Mouse (Mus musculus) liver, embryonic 11.5 days (tissue): ENCODE measurements around the gene Sipa1l1. TPM values are rescaled to one million over a fixed set of nuclear protein-coding genes. Genes with fewer than 3 reads are reported as not detected.

ENCODE experiments used
- ATAC-seq: fragments of 200-750 bp; cut with Nextera tagmentation; replicated peaks from 2 replicates; pipeline ENCODE4 v1.8.0; 2017; ENCODE audit warnings: moderate number of reproducible peaks, mild to moderate bottlenecking, moderate TSS enrichment, moderate library complexity; ENCODE audit not compliant: low FRiP score
- DNase-seq: peaks from one replicate; pipeline ENCODE4 v3.0.0-alpha.2; 2017; ENCODE audit warnings: low spot score
- H3K27ac ChIP-seq: fragments of 300-500 bp; sonication (generic); 2 replicates; pipeline ENCODE4 v1.5.1; 2014; ENCODE audit warnings: mild to moderate bottlenecking, low read depth, low read length, control low read depth
- H3K27me3 ChIP-seq: fragments of 300-500 bp; sonication (generic); replicated peaks from 2 replicates; pipeline ENCODE4 v1.6.1; 2014; ENCODE audit warnings: low read length, mixed read lengths; ENCODE audit not compliant: control insufficient read depth, insufficient read depth
- H3K36me3 ChIP-seq: fragments of 300-500 bp; sonication (generic); 2 replicates; pipeline ENCODE4 v1.6.1; 2014; ENCODE audit warnings: mild to moderate bottlenecking, low read length, moderate library complexity, mixed read lengths; ENCODE audit not compliant: control insufficient read depth, insufficient read depth
- H3K4me1 ChIP-seq: fragments of 300-500 bp; sonication (generic); replicated peaks from 2 replicates; pipeline ENCODE4 v1.6.1; 2014; ENCODE audit warnings: low read length, mixed read lengths; ENCODE audit not compliant: control insufficient read depth, insufficient read depth
- H3K4me2 ChIP-seq: fragments of 300-500 bp; sonication (generic); 2 replicates; pipeline ENCODE4 v1.6.1; 2014; ENCODE audit warnings: mild to moderate bottlenecking, control low read depth, moderate library complexity
- H3K4me3 ChIP-seq: fragments of 300-500 bp; sonication (generic); 2 replicates; pipeline ENCODE4 v1.5.1; 2014; ENCODE audit warnings: low read depth, low read length, control low read depth
- H3K9ac ChIP-seq: fragments of 300-500 bp; sonication (generic); 2 replicates; pipeline ENCODE4 v1.6.1; 2014; ENCODE audit warnings: low read depth, low read length, control low read depth
- H3K9me3 ChIP-seq: fragments of 300-500 bp; sonication (generic); 2 replicates; pipeline ENCODE4 v1.6.1; 2016; ENCODE audit warnings: low read length, inconsistent platforms, mixed read lengths; ENCODE audit not compliant: control insufficient read depth
- WGBS: fragments of 180-500 bp; shearing (Covaris S2); extraction: QIAGEN DNeasy Blood & Tissue Kit; methylation state at CpG from one replicate; pipeline ENCODE4 v1.1.7; 2014; 5-methylcytosine and 5-hydroxymethylcytosine counted together
- polyA plus RNA-seq: library from polyadenylated mRNA; unstranded; fragments of >200 nt; fragmentation: Nextera tagmentation; extraction: Ambion mirVana; gene quantifications from 2 replicates; pipeline ENCODE4 v1.2.1, GENCODE M21; 2014

Sipa1l1 gene
- polyA plus RNA-seq, 1 experiment from 2014 or later = 21.1 TPM

DNA sequence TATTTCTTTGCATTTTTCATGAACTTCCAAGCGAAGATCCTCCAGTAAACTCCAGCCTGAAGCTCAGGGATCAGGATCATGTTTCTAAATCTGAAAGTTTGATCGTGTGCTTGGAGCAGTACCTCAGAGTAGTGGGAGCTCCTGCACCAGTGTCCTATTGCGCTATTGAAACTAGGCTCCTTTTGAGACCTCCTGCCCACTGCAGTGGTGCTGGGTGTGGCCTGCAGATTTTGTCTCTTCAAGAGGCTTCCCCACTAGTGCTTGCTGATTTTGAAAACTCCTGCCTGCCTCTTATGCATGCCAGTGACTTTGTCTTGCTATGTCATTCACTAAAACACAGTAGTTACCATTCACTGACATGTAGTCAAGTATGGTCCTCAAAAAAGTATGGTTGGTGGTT is 213.8 kb downstream of the Sipa1l1 start:
- Histone ChIP-seq H3K27me3 (no peaks in the 10 kb centered on the region), H3K36me3 (peaks cover 2% of the 10 kb centered on the region), H3K27ac (no peak overlapping the region), H3K4me2 (no peak overlapping the region), H3K9me3 (no peaks in the 10 kb centered on the region), H3K4me3 (no peak overlapping the region), H3K4me1 (no peaks in the 10 kb centered on the region), H3K9ac (no peak overlapping the region)
- WGBS = 79% methylated on average over 3 of the region's 3 CpGs
- ATAC-seq (no peak), DNase-seq (no peak)

DNA sequence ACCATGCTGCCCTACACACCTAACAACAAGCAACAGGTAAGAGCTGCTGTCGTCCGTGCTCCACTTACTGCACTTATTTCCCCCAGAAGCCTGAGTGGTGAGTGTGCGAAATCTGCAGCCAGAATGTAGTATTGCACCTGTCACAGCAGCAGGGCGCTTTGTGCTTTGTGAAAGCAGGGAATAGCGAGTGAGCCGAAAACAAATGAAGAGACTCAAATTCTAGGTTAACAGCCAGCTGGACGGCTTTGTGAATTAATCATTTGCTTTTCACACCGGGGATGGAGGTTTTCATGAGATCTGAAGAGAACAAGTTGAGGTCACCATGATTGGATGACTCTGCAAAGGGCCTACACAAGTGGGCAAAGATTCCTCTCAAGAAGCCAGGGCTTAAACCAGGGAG is 215.6 kb downstream of the Sipa1l1 start:
- DNase-seq (no peak), ATAC-seq (no peak)
- H3K36me3 ChIP-seq = peaks cover 2% of the 10 kb centered on the region
- no peak overlapping the region for H3K9ac ChIP-seq
- no peaks in the 10 kb centered on the region for H3K4me1 ChIP-seq
- H3K27ac ChIP-seq = no peak overlapping the region
- H3K9me3 ChIP-seq = no peaks in the 10 kb centered on the region
- 89% methylated on average over 8 of the region's 8 CpGs for WGBS
- H3K4me2 ChIP-seq = no peak overlapping the region
- H3K27me3 ChIP-seq = no peaks in the 10 kb centered on the region
- H3K4me3 ChIP-seq = no peak overlapping the region

DNA sequence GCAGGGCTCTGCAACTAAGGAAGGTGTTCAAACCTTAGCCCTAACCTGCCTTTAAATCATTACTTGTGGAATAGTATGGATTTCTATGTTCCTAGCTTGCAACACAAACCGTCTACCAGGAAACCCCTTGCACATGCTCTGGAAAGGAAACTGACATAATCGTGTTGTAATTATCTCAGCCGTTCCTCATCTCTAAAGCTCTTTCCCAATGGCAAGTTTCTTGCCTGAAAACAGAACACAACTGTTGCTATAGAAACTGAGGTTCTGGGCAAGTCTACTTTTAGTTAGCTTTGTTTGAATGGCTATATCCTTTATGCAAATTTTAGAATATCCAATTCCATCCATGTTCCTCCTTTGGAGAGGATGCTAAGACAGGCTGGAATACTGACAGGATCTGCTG is 217.9 kb downstream of the Sipa1l1 start:
- H3K27ac ChIP-seq = no peak overlapping the region
- H3K27me3 ChIP-seq = no peaks in the 10 kb centered on the region
- 79% methylated on average over 3 of the region's 3 CpGs for WGBS
- no peak overlapping the region for H3K4me3 ChIP-seq
- no peaks in the 10 kb centered on the region for H3K9me3 ChIP-seq
- H3K36me3 ChIP-seq = peaks cover 2% of the 10 kb centered on the region
- H3K9ac ChIP-seq = no peak overlapping the region
- no peaks in the 10 kb centered on the region for H3K4me1 ChIP-seq
- no peak for ATAC-seq
- no peak overlapping the region for H3K4me2 ChIP-seq
- no peak for DNase-seq

DNA sequence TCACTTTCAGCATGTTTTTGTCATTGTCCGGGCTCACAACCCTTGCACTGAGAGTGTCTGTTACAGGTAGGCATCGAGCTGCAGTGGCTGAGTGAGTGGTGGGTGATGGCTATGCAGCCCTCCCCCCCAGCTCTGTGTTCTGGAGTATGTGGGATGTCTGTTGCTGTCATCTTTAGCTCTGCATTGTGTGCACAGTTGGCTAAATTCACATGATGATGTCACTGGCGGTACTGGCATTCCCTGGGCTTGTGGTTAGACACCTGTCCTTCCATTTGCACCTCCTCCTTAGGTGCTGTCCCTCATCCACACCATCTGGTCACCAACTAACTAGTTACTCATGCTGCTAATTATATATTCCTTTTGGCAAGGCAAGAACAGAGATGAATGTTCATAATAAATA is 218.5 kb downstream of the Sipa1l1 start:
- H3K4me1 ChIP-seq = no peaks in the 10 kb centered on the region
- H3K4me3 ChIP-seq = no peak overlapping the region
- no peaks in the 10 kb centered on the region for H3K27me3 ChIP-seq
- H3K36me3 ChIP-seq = peaks cover 2% of the 10 kb centered on the region
- ATAC-seq (no peak), DNase-seq (no peak)
- WGBS = 87% methylated on average over 3 of the region's 3 CpGs
- no peak overlapping the region for H3K9ac ChIP-seq
- H3K27ac ChIP-seq = no peak overlapping the region
- no peaks in the 10 kb centered on the region for H3K9me3 ChIP-seq
- H3K4me2 ChIP-seq = no peak overlapping the region

DNA sequence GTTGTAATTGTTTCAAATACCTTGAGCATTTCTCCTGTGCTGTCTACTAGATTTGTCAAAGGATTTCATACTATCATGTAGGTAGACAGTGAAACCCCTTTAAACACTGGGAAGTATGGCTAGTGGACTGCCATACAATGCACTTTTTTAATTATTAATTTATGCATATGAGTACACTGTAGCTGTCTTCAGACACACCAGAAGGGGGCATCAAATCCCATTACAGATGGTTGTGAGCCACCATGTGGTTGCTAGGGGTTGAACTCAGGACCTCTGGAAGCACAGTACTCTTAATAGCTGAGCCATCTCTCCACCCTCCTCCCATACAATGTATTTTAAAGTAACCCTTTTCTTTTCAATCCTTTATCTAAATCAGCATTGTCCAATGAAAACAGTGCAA is 219.0 kb downstream of the Sipa1l1 start:
- no peak overlapping the region for H3K4me2 ChIP-seq
- H3K27ac ChIP-seq = no peak overlapping the region
- no peaks in the 10 kb centered on the region for H3K9me3 ChIP-seq
- H3K36me3 ChIP-seq = peaks cover 2% of the 10 kb centered on the region
- no peak overlapping the region for H3K9ac ChIP-seq
- H3K27me3 ChIP-seq = no peaks in the 10 kb centered on the region
- DNase-seq (no peak), ATAC-seq (no peak)
- H3K4me1 ChIP-seq = no peaks in the 10 kb centered on the region
- H3K4me3 ChIP-seq = no peak overlapping the region

DNA sequence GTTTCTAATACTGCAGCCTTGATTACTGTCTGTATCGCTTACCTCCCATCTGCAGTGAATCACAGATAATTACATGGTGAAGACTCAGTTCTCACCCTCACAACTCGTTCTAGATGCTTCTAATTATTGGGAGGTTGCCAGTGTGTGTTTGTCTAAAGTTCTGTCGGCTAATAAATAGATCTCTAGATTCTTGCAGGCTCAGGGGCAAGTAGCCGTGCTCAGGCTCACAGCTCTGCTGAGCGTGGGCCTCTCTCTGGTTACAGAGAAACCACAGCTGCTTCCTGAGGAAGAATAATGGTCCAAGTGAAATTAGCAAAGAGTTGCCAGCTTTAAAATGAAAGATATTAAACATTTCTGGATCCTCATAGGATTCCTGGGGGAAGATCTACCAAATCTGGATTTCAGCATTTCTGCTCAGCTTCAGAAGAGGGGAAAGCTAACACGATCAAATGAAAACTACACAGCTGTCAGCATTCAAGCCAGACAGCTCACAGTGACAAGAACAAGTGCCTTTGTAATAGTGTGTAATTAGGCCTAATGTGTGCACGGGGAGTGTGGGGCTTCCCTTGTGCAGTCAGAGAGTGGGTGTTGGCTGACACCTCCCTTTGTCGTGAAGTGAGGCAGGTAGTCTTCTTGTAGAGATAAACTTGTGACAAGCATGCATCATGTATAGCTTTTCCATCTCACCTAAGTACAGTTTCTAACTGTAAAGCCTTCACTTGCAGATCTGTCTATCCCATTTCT is 225.2 kb downstream of the Sipa1l1 start:
- Histone ChIP-seq H3K27me3 (no peaks in the 10 kb centered on the region), H3K4me2 (no peak overlapping the region), H3K36me3 (no peaks in the 10 kb centered on the region), H3K9ac (no peak overlapping the region), H3K27ac (no peak overlapping the region), H3K9me3 (no peaks in the 10 kb centered on the region), H3K4me3 (no peak overlapping the region), H3K4me1 (peaks cover 5% of the 10 kb centered on the region; the same call in 1 of the 2 replicates)
- WGBS = 55% methylated on average over 8 of the region's 8 CpGs
- ATAC-seq (no peak), DNase-seq (no peak)

DNA sequence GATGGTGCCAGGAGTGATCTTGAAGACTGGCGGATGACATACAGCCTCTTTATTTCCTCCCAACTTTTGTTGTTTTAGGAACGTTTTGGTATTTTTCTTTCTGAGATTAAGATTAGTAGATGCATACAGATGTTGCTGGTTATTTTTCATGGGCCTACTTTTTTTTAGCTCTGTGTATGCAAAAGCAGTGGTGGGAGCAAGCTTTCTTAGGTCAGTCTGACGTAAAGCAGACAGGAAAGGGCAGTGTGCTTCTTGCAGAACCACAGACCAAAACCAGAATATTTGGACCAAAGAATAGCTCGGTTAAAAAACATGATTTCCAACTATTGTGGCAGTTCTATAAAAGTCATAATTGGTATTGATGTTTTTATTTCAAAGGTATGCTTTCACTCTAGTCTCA is 226.1 kb downstream of the Sipa1l1 start:
- DNase-seq (no peak), ATAC-seq (no peak)
- peaks cover 5% of the 10 kb centered on the region; the same call in 1 of the 2 replicates for H3K4me1 ChIP-seq
- no peak overlapping the region for H3K4me2 ChIP-seq
- no peaks in the 10 kb centered on the region for H3K9me3 ChIP-seq
- no peaks in the 10 kb centered on the region for H3K36me3 ChIP-seq
- no peaks in the 10 kb centered on the region for H3K27me3 ChIP-seq
- 73% methylated on average over 4 of the region's 4 CpGs for WGBS
- H3K27ac ChIP-seq = no peak overlapping the region
- no peak overlapping the region for H3K9ac ChIP-seq
- no peak overlapping the region for H3K4me3 ChIP-seq

DNA sequence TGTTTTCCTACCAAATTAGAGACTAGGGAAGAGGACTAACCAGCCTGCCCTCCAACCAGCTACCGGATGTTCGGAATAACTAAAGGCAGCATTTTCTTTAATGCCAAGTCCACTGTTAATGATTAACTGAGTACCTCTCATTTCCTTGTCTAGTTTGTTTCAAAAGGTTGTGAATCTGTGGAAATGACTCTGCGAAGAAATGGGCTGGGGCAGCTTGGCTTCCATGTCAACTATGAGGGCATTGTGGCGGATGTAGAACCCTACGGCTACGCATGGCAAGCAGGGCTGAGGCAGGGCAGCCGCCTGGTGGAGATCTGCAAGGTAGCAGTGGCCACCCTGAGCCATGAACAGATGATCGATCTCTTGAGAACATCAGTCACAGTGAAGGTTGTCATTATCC is 228.1 kb downstream of the Sipa1l1 start:
- ATAC-seq = no peak; the same call in 1 of the 2 replicates
- Histone ChIP-seq H3K9ac (no peak overlapping the region), H3K36me3 (no peaks in the 10 kb centered on the region), H3K27ac (no peak overlapping the region), H3K9me3 (no peaks in the 10 kb centered on the region), H3K27me3 (no peaks in the 10 kb centered on the region), H3K4me2 (no peak overlapping the region), H3K4me3 (no peak overlapping the region), H3K4me1 (peaks cover 5% of the 10 kb centered on the region; the same call in 1 of the 2 replicates)
- no peak for DNase-seq
- WGBS = 90% methylated on average over 8 of the region's 8 CpGs

DNA sequence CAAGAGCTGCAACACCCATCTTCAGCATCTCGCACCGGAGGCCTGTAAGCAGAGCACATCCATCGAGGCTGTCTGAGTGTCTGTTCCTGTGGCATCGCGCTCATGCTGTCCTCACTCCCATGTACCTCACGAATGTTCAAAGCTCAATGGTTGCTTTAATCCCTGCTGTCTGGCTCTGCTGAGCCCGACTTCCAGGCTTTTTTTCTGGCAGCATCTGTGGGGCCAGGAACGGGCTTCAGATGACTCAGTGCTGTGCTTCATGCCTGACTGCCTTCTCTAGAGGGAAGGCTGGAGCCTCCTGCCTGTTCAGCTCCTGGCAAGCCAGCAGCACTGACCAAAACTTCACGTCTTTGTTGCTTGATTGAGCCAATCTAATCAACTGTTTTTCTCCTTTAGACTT is 228.6 kb downstream of the Sipa1l1 start:
- no peaks in the 10 kb centered on the region for H3K27me3 ChIP-seq
- H3K9me3 ChIP-seq = no peaks in the 10 kb centered on the region
- no peak overlapping the region for H3K27ac ChIP-seq
- peaks cover 5% of the 10 kb centered on the region; the same call in 1 of the 2 replicates for H3K4me1 ChIP-seq
- DNase-seq (no peak), ATAC-seq (no peak)
- H3K4me3 ChIP-seq = no peak overlapping the region
- H3K9ac ChIP-seq = no peak overlapping the region
- H3K36me3 ChIP-seq = no peaks in the 10 kb centered on the region
- no peak overlapping the region for H3K4me2 ChIP-seq
- 83% methylated on average over 9 of the region's 9 CpGs for WGBS
